Mouse (Mus musculus): ENCODE measurements around the gene S100a1. TPM values are rescaled to one million over a fixed set of nuclear protein-coding genes. Genes with fewer than 3 reads are reported as not detected.

Gene S100a1
- 21.1 TPM for polyA plus RNA-seq (2015; fragmentation: Illumina TruSeq; extraction: RNeasy Lipid Tissue Mini Kit (QIAGEN cat#74804); ENCODE audit: insufficient read depth, low replicate concordance)

DNA sequence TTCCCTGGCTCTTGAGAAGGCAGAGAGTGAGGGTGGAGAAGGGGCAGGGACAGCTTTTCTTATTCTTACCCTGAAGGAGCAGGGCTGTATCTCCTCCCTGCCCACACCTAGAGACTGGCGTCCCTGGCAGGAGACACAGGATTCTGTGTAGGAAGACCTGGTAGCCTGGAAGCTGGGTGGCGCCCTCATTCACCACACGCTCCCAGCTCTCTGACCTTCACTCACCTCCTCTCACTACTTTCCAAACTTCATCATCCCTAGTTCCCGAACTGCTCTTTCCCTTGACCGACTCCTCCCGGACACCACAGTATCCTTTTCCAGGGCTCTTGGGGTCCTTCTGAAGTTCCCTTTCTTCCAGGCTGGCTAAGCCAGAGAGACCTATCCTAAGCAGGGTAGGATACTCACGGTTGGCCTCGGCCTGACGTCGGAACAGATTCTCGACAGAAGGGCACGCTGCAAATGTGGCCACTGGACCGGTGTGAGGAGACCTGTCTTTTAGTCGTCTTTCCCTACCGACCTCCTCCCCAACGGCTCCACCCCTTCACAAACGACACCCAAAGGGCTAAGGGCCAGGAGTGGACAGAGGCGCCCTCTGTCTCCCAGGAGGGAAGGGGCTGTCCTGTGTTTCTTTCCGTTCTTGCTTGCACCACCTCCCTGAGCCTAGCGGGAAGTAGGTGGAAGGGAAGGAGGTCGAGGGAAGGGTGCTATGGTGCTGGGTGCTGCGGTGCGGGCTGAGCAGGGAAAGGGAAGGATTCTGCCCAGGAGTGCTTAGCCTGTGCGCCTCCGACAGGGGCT is at the start of gene S100a1, which contains the start of gene S100a13:
S100a1 (minus strand) TSS at position 597 of the 795 bp plus-strand sequence.
S100a13 (plus strand) TSS at position 640 of the 795 bp plus-strand sequence.

DNA sequence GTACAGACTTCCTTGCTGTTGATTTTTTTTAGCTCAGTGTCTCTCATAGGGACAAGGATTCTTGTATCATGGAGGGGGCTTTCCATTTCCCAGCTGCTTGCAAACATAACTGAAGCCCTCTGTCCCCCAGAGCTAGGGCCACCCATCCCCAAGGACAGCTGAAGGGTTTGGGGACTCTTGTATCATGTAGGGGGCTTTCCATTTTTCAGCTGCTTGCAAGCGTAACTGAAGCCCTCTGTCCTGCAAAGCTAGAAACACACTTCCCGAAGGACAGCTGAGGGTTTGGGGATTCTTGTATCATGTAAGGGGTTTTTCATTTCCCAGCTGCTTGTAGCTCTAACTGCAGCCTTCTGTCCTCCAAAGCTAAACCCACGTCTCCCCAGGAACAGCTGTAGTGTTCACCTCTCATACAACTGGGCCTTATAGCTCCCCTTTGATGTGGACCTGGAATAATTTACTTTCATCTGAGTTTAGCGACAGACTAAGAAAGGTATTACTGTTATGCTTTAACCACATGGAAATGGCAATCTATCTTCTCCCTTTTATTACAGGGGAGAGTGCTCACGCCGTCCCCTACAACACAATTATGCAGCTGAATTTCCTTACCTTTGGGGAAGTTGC is 45.9 kb upstream of the S100a1 start, which contains the start of gene S100a3:
S100a3 (plus strand) TSS at position 571 of the 621 bp plus-strand sequence.

DNA sequence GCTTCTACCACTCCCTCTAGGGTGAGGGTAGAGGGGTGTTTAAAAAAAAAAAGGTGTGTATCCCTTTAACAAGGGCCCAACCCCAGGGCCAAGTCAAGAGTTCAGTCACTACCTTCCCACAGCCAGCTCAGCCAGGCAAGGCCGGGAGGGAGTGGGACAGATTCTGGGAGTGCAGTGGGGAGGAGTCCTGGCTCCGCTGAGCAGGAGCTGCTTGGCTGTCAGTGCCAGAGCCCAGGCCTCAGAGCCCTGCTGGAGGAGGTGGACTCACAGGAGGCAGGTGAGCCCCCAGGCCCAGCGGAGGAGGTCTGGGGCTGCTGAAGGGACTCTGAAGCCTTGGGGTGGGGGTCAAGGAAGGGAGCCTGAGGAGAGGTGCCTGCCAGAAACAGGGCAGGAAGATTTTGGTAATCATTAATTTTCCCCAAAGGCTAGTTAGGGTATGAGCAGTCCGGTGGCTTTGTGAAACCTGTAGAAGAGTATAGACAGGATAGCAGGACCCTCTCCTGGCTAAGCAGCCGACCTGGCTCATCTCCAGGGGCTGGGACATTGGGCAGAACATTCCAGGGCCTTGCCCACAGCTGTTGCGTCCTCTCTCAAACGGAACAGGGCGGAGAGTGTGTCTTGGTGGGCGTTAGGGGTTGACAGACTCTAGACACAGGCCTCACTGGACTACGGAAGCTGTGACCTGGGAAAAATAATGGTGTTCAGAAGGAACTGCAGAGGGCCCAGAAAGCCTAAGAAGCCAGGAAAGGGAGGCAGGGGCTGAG is 23.1 kb upstream of the S100a1 start, which contains the start of gene S100a16:
S100a16 (plus strand) TSS at position 114 of the 764 bp plus-strand sequence.

DNA sequence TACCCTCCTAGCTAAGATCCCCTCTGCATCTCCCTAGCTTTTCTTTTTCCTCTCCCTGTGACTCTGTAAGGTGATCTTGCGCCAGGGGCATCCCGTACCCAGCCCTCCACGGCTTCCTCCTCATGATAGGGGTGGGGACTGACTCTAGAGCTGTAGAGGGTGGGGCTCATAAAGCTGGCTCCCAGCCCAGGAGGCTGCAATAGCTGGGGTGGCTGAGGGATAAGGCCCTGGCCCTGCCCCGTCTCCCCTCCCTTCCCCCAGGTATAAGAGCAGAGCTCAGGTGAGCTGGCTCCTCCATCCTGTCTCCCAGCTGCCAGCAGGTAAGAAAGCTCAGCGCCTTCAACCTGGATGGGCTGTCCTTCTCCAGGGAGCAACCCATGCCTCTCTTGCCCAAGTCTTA is 12.4 kb upstream of the S100a1 start, which contains the start of gene S100a14:
S100a14 (plus strand) TSS at position 277 of the 400 bp plus-strand sequence.

DNA sequence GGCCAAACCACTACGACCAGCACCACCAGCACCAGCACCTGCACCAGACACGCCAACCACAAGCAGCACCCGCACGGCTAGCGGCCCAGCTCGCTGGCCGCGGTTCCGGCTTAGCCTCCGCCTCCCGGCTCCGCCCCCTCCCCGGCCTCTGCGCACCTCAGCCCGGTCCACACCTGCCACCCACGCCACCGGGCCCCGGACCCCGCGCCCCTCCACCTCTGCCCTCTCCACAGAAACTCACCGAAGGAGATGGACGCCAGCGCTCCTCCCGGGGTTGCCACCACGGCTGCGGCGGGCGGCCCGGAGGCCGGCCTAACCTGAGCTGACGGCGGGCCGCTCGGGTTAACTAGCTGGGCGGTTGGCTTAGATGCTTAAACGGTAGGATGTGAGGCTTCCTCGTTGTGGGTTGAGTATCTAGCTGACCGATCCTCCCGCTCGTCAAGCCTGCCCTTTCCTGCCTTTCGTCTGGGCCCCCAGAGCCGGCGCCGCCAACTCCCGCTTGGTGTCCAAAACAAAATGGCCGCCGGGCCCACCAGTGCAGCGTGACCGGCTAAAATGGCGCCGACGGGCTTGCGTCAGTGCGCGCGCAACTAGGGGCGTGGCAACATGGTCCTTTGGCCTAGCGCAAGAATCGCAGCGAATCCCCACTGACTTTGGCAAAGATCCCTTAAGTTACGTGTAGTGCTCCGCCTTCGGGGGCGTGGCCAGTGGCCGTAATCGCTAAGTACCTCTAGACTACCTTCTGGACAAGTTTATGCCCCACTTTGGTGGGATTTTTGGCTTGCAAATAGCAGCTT is 5.0 kb downstream of the S100a1 start, which contains the start of gene Chtop:
Chtop (minus strand) TSS at position 549 of the 797 bp plus-strand sequence.

DNA sequence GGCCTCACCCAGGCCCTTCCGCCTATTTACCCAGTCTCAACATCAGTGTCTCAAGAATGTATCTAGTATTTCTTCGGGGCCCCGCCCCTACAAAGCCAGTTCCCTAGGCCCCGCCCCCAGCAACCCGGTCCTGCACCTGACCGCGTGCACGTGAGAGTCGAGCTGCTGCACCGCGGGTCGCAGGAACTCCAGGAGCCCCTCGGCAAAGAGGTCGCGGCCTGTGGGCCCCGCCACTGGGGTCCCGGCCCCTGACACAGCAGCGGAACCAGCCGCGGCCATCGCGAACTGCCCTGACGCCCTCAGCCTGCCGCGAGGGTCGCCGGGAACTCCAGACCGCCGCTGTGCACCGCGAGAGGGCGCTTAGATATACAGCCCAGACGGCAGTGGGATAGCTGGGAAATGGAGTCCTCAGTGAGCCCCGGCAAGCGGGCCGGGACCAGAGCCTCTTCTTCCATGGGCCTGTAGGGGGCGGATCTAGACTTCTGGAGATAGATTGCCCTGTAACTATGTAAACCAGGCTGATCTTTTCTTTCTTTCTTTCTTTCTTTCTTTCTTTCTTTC is 23.4 kb downstream of the S100a1 start, which contains the start of gene Snapin:
Snapin (minus strand) TSS at position 338 of the 561 bp plus-strand sequence.

DNA sequence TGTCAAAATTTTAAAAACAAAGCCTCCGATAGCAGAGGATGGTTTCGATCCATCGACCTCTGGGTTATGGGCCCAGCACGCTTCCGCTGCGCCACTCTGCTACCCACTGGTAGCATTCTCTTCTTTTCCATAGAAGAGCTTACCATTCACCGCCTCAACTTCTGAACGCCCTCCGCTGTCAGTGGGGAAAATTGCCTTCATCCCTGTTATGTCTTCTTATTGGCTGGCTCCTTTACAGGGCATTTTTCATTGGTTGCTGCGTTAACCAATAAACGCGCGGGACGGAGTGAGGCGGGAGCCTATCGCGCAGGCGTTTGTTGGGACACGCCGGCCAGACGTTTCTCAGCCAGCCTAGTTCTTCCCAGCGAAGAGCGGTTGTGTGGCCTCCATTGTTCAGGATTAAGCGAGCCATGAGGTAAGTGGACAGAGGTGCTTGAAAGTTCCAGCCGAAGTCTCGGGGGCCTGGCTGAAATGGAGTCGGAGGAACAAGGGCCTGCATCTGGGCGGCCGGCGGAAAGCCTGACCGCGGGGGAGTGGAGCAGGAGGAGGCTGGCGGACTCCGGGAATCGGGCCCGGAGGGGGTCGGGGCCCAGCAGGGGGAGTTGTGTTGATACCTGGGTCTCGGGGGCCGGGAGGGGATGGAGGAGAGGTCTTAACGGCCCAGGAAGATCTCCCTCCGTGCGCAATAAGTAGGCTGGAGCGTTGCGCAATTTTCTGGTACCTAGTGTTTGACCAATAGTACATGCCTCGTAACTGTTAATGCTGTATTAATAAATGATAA is 38.2 kb downstream of the S100a1 start, which contains the start of gene Ilf2:
Ilf2 (plus strand) TSS at position 296 of the 781 bp plus-strand sequence.

DNA sequence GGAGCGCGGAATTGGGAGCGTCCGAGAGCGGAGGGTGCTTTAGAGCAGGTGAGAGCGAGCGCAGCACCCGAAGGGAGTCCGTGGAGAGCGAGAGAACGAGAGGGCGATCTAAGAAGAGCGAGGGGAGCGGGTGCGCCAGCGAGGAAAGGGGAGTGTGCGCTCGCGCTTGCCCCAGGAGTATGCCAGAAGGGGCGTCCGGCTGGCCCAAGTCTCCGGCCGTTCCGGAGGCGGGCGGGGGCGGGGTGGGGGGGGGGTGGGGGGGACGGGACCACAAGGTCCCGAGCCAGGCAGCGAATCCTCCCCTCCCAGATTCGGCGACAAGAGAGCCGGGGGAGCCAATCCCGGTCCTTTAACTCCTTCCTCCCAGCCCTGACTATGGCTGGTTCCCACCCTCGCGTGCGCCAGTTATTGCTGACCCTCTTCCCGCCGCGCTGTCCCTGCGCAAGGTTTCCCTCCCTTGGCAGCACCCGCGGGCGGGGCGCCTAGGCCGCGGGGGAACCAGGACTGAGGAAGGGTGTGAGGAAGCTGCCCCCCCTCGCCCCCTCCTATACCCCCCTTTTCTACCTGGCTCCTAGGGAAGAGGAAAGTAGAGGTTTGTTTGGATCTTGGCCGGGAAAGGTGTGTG is 48.4 kb downstream of the S100a1 start, which contains the start of gene Npr1:
Npr1 (minus strand) TSS at position 181 of the 625 bp plus-strand sequence.

Other genes with a start within 250 kb of the S100a1 start
- gene Dennd4b, start 249.2 kb downstream of the S100a1 start, polyA plus RNA-seq (2015; fragmentation: Illumina TruSeq; extraction: RNeasy Lipid Tissue Mini Kit (QIAGEN cat#74804); ENCODE audit: insufficient read depth, low replicate concordance): 39.4 TPM
- 33.2 TPM for gene Gatad2b, start 221.2 kb downstream of the S100a1 start, polyA plus RNA-seq (2015; fragmentation: Illumina TruSeq; extraction: RNeasy Lipid Tissue Mini Kit (QIAGEN cat#74804); ENCODE audit: insufficient read depth, low replicate concordance)
- 3.6 TPM for gene Slc27a3, start 124.5 kb downstream of the S100a1 start, polyA plus RNA-seq (2015; fragmentation: Illumina TruSeq; extraction: RNeasy Lipid Tissue Mini Kit (QIAGEN cat#74804); ENCODE audit: insufficient read depth, low replicate concordance)
- gene Ints3, start 80.8 kb downstream of the S100a1 start, polyA plus RNA-seq (2015; fragmentation: Illumina TruSeq; extraction: RNeasy Lipid Tissue Mini Kit (QIAGEN cat#74804); ENCODE audit: insufficient read depth, low replicate concordance): 30.3 TPM
- 11.0 TPM for gene Npr1, start 48.5 kb downstream of the S100a1 start, polyA plus RNA-seq (2015; fragmentation: Illumina TruSeq; extraction: RNeasy Lipid Tissue Mini Kit (QIAGEN cat#74804); ENCODE audit: insufficient read depth, low replicate concordance)
- gene Ilf2, start 38.3 kb downstream of the S100a1 start, polyA plus RNA-seq (2015; fragmentation: Illumina TruSeq; extraction: RNeasy Lipid Tissue Mini Kit (QIAGEN cat#74804); ENCODE audit: insufficient read depth, low replicate concordance): 92.2 TPM
- 82.6 TPM for gene Snapin, start 23.4 kb downstream of the S100a1 start, polyA plus RNA-seq (2015; fragmentation: Illumina TruSeq; extraction: RNeasy Lipid Tissue Mini Kit (QIAGEN cat#74804); ENCODE audit: insufficient read depth, low replicate concordance)
- gene Chtop, start 4.9 kb downstream of the S100a1 start, polyA plus RNA-seq (2015; fragmentation: Illumina TruSeq; extraction: RNeasy Lipid Tissue Mini Kit (QIAGEN cat#74804); ENCODE audit: insufficient read depth, low replicate concordance): 185 TPM
- gene S100a13, start within 50 bp of the S100a1 start, polyA plus RNA-seq (2015; fragmentation: Illumina TruSeq; extraction: RNeasy Lipid Tissue Mini Kit (QIAGEN cat#74804); ENCODE audit: insufficient read depth, low replicate concordance): 60.2 TPM
- 0.93 TPM for gene S100a14, start 12.5 kb upstream of the S100a1 start, polyA plus RNA-seq (2015; fragmentation: Illumina TruSeq; extraction: RNeasy Lipid Tissue Mini Kit (QIAGEN cat#74804); ENCODE audit: insufficient read depth, low replicate concordance)
- gene S100a16, start 22.9 kb upstream of the S100a1 start, polyA plus RNA-seq (2015; fragmentation: Illumina TruSeq; extraction: RNeasy Lipid Tissue Mini Kit (QIAGEN cat#74804); ENCODE audit: insufficient read depth, low replicate concordance): 14.6 TPM
- gene S100a3, start 46.2 kb upstream of the S100a1 start, polyA plus RNA-seq (2015; fragmentation: Illumina TruSeq; extraction: RNeasy Lipid Tissue Mini Kit (QIAGEN cat#74804); ENCODE audit: insufficient read depth, low replicate concordance): 0.79 TPM
- gene S100a2, start 75.9 kb upstream of the S100a1 start, polyA plus RNA-seq (2015; fragmentation: Illumina TruSeq; extraction: RNeasy Lipid Tissue Mini Kit (QIAGEN cat#74804); ENCODE audit: insufficient read depth, low replicate concordance): not detected
- not detected for gene Gm42674, start 87.5 kb upstream of the S100a1 start, polyA plus RNA-seq (2015; fragmentation: Illumina TruSeq; extraction: RNeasy Lipid Tissue Mini Kit (QIAGEN cat#74804); ENCODE audit: insufficient read depth, low replicate concordance)
- 475 TPM for gene S100a4, start 89.4 kb upstream of the S100a1 start, polyA plus RNA-seq (2015; fragmentation: Illumina TruSeq; extraction: RNeasy Lipid Tissue Mini Kit (QIAGEN cat#74804); ENCODE audit: insufficient read depth, low replicate concordance)
- not detected for gene S100a5, start 94.1 kb upstream of the S100a1 start, polyA plus RNA-seq (2015; fragmentation: Illumina TruSeq; extraction: RNeasy Lipid Tissue Mini Kit (QIAGEN cat#74804); ENCODE audit: insufficient read depth, low replicate concordance)
- 257 TPM for gene S100a6, start 98.5 kb upstream of the S100a1 start, polyA plus RNA-seq (2015; fragmentation: Illumina TruSeq; extraction: RNeasy Lipid Tissue Mini Kit (QIAGEN cat#74804); ENCODE audit: insufficient read depth, low replicate concordance)
- not detected for gene S100a7a, start 139.6 kb upstream of the S100a1 start, polyA plus RNA-seq (2015; fragmentation: Illumina TruSeq; extraction: RNeasy Lipid Tissue Mini Kit (QIAGEN cat#74804); ENCODE audit: insufficient read depth, low replicate concordance)
- 428 TPM for gene S100a8, start 154.6 kb upstream of the S100a1 start, polyA plus RNA-seq (2015; fragmentation: Illumina TruSeq; extraction: RNeasy Lipid Tissue Mini Kit (QIAGEN cat#74804); ENCODE audit: insufficient read depth, low replicate concordance)
- gene S100a9, start 181.3 kb upstream of the S100a1 start, polyA plus RNA-seq (2015; fragmentation: Illumina TruSeq; extraction: RNeasy Lipid Tissue Mini Kit (QIAGEN cat#74804); ENCODE audit: insufficient read depth, low replicate concordance): 552 TPM
- not detected for gene Pglyrp4, start 212.5 kb upstream of the S100a1 start, polyA plus RNA-seq (2015; fragmentation: Illumina TruSeq; extraction: RNeasy Lipid Tissue Mini Kit (QIAGEN cat#74804); ENCODE audit: insufficient read depth, low replicate concordance)

Measured in spleen, adult 10 weeks (tissue).